Mouse (Mus musculus) bone marrow macrophage, adult 2 months (primary cell): ENCODE data around the gene Zfp661. TPM values are rescaled to one million over a fixed set of nuclear protein-coding genes. Genes with fewer than 3 reads are reported as not detected.
"Not testable (repeated sequence)": the region's sequence is repeated elsewhere in the genome, so short reads cannot be mapped to it uniquely, and the experiment has no call there.

Source experiments
- H3K27ac ChIP-seq: 2 replicates; pipeline ENCODE4 v1.5.1; 2012; ENCODE audit warnings: low read depth, low read length; ENCODE audit not compliant: insufficient read depth
- H3K4me1 ChIP-seq: 2 replicates; pipeline ENCODE4 v1.6.1; 2012; ENCODE audit warnings: low read length; ENCODE audit not compliant: control insufficient read depth, insufficient read depth
- H3K4me3 ChIP-seq: 2 replicates; pipeline ENCODE4 v1.5.1; 2012; ENCODE audit warnings: mild to moderate bottlenecking, low read length, moderate library complexity; ENCODE audit not compliant: insufficient read depth
- CTCF ChIP-seq: IDR thresholded peaks from 2 replicates; pipeline ENCODE4 v1.5.1; 2012; ENCODE audit warnings: low read depth, mild to moderate bottlenecking, low read length, moderate library complexity
- POLR2A ChIP-seq: IDR thresholded peaks from 2 replicates; pipeline ENCODE4 v1.6.1; 2012; ENCODE audit warnings: mild to moderate bottlenecking, low read depth, low read length, borderline replicate concordance
- polyA plus RNA-seq: library from polyadenylated mRNA; stranded (reverse); fragments of >200 nt; gene quantifications from 2 replicates; pipeline ENCODE4 v1.2.4, GENCODE M21; 2012; ENCODE audit not compliant: missing spikeins, insufficient read depth, insufficient read length

The Zfp661 gene
- polyA plus RNA-seq, 1 experiment: 6.0 TPM

DNA sequence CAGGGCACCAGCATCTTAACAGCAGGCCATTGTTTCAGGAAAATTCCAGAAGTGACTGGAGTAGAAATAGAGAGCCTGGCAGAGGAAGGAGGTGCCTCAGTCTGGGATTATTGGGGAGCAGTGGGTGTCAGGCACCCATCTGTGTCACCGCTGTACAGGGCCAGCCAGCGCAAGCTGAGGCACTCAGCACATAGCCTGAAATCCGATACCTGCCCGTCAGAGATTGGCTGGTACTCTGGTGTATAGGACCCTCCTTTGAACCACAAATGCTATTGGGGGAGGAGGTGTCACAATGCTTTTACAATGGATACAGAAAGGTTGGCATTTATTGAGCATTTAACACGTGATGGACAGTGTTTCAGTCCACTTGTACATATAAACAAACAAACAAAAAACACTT, 22.1 kb upstream of the Zfp661 start:
- Histone ChIP-seq H3K27ac (no peak overlapping the region), H3K4me3 (no peak overlapping the region), H3K4me1 (no peaks in the 10 kb centered on the region)
- TF ChIP-seq POLR2A: no peak
- TF ChIP-seq CTCF: no peak

- Histone ChIP-seq H3K4me1 (no peaks in the 10 kb centered on the region), H3K4me3 (no peak overlapping the region), H3K27ac (no peak overlapping the region)
- TF ChIP-seq POLR2A (no peak), CTCF (no peak; the same call in 1 of the 2 replicates)
Observed at GRCm38 (mm10) chr2:127608234-127608633, 21.3 kb upstream of the Zfp661 start.

GRCm38 (mm10) chr2:127605203-127605602, 18.3 kb upstream of the Zfp661 start:
- H3K4me1 ChIP-seq: no peaks in the 10 kb centered on the region
- no peak overlapping the region for H3K4me3 ChIP-seq
- no peak overlapping the region for H3K27ac ChIP-seq
- TF ChIP-seq CTCF (no peak), POLR2A (no peak)

GRCm38 (mm10) chr2:127603383-127603782, 16.5 kb upstream of the Zfp661 start:
- H3K27ac ChIP-seq, H3K4me1 ChIP-seq, H3K4me3 ChIP-seq: not testable (repeated sequence)

GRCm38 (mm10) chr2:127590840-127591239, 3.9 kb upstream of the Zfp661 start:
- H3K4me3 ChIP-seq: no peak overlapping the region

GRCm38 (mm10) chr2:127590204-127590603, 3.3 kb upstream of the Zfp661 start:
- TF ChIP-seq CTCF (no peak), POLR2A (no peak)
- H3K4me3 ChIP-seq: peak overlapping the region; percentile 8
- peaks cover 31% of the 10 kb centered on the region for H3K4me1 ChIP-seq
- no peak overlapping the region for H3K27ac ChIP-seq

More at GRCm38 (mm10) chr2:127590840-127591239, 3.9 kb upstream of the Zfp661 start:
- peaks cover 31% of the 10 kb centered on the region for H3K4me1 ChIP-seq
- TF ChIP-seq POLR2A (no peak), CTCF (no peak)
- H3K27ac ChIP-seq: no peak overlapping the region

- H3K27ac ChIP-seq: no peak overlapping the region
- no peak for TF ChIP-seq POLR2A
- peaks cover 34% of the 10 kb centered on the region for H3K4me1 ChIP-seq
- peak overlapping the region; percentile 78; the same call in 1 of the 2 replicates for H3K4me3 ChIP-seq
Observed at GRCm38 (mm10) chr2:127588897-127589296, 2.0 kb upstream of the Zfp661 start.

GRCm38 (mm10) chr2:127587514-127587844, 585 bp upstream of the Zfp661 start:
- Histone ChIP-seq H3K27ac (no peak overlapping the region), H3K4me3 (peak overlapping the region; percentile 78), H3K4me1 (peaks cover 38% of the 10 kb centered on the region)
- no peak for TF ChIP-seq POLR2A
- TF ChIP-seq CTCF: no peak

- Histone ChIP-seq H3K4me1 (peaks cover 25% of the 10 kb centered on the region), H3K4me3 (peak overlapping the region; percentile 65), H3K27ac (no peak overlapping the region)
- TF ChIP-seq CTCF: no peak
- TF ChIP-seq POLR2A: no peak
Observed at GRCm38 (mm10) chr2:127584436-127584858, 2.4 kb downstream of the Zfp661 start.

GRCm38 (mm10) chr2:127573322-127573721, 13.6 kb downstream of the Zfp661 start:
- TF ChIP-seq CTCF (no peak), POLR2A (no peak)
- Histone ChIP-seq H3K27ac (no peak overlapping the region), H3K4me3 (no peak overlapping the region), H3K4me1 (no peaks in the 10 kb centered on the region)

DNA sequence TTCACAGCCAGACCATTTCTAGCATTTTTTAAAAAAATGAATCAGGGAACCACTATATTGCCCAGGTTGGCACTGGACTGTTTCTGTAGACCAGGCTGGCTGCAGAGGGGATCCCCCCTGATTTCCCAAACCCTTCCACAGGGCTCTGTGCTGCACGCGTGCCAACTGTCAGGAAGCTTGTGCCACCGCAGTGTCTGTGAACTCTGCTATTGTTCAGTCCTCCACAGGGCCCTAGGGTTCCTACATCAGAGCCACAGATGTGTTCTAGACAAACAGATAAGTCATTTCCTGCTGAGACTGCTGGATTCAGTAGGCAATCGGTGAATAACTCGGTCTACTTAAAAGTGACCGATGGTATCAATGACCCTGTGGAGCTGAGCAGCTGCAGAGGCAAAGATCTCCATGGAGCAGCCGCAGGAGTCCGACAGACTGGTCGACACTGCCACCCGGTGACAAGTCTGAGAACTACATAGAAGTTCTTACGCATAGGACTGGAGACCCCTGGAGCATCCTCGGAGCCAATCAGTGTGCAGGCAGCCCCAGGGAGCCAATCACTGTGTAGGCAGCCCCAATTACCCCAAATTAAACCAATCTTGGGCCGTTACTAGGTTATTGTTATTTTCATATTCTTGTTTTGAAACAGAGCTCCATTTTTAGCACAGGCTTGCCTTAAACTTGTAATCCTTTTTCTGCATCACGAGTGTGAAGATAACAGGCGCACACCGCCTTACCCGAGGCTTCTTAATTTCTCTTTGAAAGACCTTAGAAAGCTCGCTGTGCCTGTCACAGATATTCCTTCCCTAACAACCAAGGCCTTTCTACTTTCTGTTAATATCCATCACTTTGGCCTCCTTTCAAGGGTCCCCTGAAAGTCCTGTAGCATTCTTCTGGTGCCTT, 27.6 kb downstream of the Zfp661 start:
- Histone ChIP-seq H3K4me3 (no peak overlapping the region), H3K27ac (no peak overlapping the region), H3K4me1 (no peaks in the 10 kb centered on the region)
- TF ChIP-seq CTCF (peak; percentile 79), POLR2A (no peak)
